Mouse (Mus musculus): ENCODE data around the gene Atp6ap1l.

- TF ChIP-seq CTCF (IDR thresholded peaks at IDR 0.05; ENCODE audit: borderline replicate concordance, insufficient read depth, low read length) (no peak), POLR2A (IDR thresholded peaks at IDR 0.05; ENCODE audit: low read depth, low read length) (no peak)
These were observed 61.0 kb downstream of the Atp6ap1l start for GRCm38 (mm10) chr13:90844191-90844590.

Measured in embryonic fibroblast, embryonic 13.5 days (primary cell).